Mouse (Mus musculus) mouse embryonic stem cell (cell line): ENCODE data around the gene Tnfrsf13b.
"Not testable (repeated sequence)": the region's sequence is repeated elsewhere in the genome, so short reads cannot be mapped to it uniquely, and the experiment has no call there.

Experiments
- in situ Hi-C, 2 experiments: fragments of 300-500 bp; cut with MboI; formaldehyde crosslinking; loops; 1 replicate in 1 of 2; 3 replicates in 1 of 2; pipeline ENCODE4 v1.14.3; 2019 to 2020; ENCODE audit warnings: low sequenced_read_pairs in 2 of 2, low pct_unique_long_range_greater_than_20kb in 1 of 2, mixed read lengths in 1 of 2; ENCODE audit not compliant: unreplicated experiment in 1 of 2

The Tnfrsf13b gene

GRCm38 (mm10) chr11:61122769-61123288 lies 3.7 kb upstream of the Tnfrsf13b start:
- in situ Hi-C loops, result no loop called here

GRCm38 (mm10) chr11:61123886-61124285 lies 2.7 kb upstream of the Tnfrsf13b start:
- in situ Hi-C loops, result no loop called here

GRCm38 (mm10) chr11:61125970-61126369 lies 585 bp upstream of the Tnfrsf13b start:
- in situ Hi-C loops, result no loop called here

- in situ Hi-C loops, result no loop called here
Measured at GRCm38 (mm10) chr11:61127421-61128055, 983 bp downstream of the Tnfrsf13b start.

GRCm38 (mm10) chr11:61129305-61129704 lies 2.8 kb downstream of the Tnfrsf13b start:
- in situ Hi-C loops, result no loop called here

- in situ Hi-C loops, result not testable (repeated sequence)
Measured at GRCm38 (mm10) chr11:61130646-61131045, 4.1 kb downstream of the Tnfrsf13b start.

- in situ Hi-C loops, result no loop called here
Measured at GRCm38 (mm10) chr11:61132943-61133342, 6.4 kb downstream of the Tnfrsf13b start.

- in situ Hi-C loops, result loop anchor here in 1 of 2 experiments (5.0 kb wide), 1 partner anchor 34 kb away; no protein-coding TSS in a partner anchor
Measured at GRCm38 (mm10) chr11:61141693-61142092, 15.1 kb downstream of the Tnfrsf13b start.

- in situ Hi-C loops, result loop anchor here in 1 of 2 experiments (5.0 kb wide), 1 partner anchor 35 kb away; no protein-coding TSS in a partner anchor
Measured at GRCm38 (mm10) chr11:61142262-61142661, 15.7 kb downstream of the Tnfrsf13b start.

GRCm38 (mm10) chr11:61142941-61143530 lies 16.5 kb downstream of the Tnfrsf13b start:
- in situ Hi-C loops, result loop anchor here in 1 of 2 experiments (5.0 kb wide), 1 partner anchor 36 kb away; no protein-coding TSS in a partner anchor

GRCm38 (mm10) chr11:61143564-61144469 lies 17.3 kb downstream of the Tnfrsf13b start:
- in situ Hi-C loops, result loop anchor here in 1 of 2 experiments (5.0 kb wide), 1 partner anchor 37 kb away; no protein-coding TSS in a partner anchor

GRCm38 (mm10) chr11:61145551-61145950 lies 19.0 kb downstream of the Tnfrsf13b start:
- in situ Hi-C loops, result no loop called here

GRCm38 (mm10) chr11:61146645-61147299 lies 20.2 kb downstream of the Tnfrsf13b start:
- in situ Hi-C loops, result no loop called here

- in situ Hi-C loops, result no loop called here
Measured at GRCm38 (mm10) chr11:61147300-61147683, 20.7 kb downstream of the Tnfrsf13b start.

GRCm38 (mm10) chr11:61150233-61151001 lies 23.9 kb downstream of the Tnfrsf13b start:
- in situ Hi-C loops, result no loop called here

GRCm38 (mm10) chr11:61155727-61156126 lies 29.2 kb downstream of the Tnfrsf13b start:
- in situ Hi-C loops, result no loop called here

- in situ Hi-C loops, result no loop called here
Measured at GRCm38 (mm10) chr11:61158141-61158540, 31.6 kb downstream of the Tnfrsf13b start.
